Mouse (Mus musculus) limb, embryonic 12.5 days (tissue): ENCODE data around the gene Ndst2. TPM values are rescaled to one million over a fixed set of nuclear protein-coding genes. Genes with fewer than 3 reads are reported as not detected.
"Not testable (repeated sequence)": the region's sequence is repeated elsewhere in the genome, so short reads cannot be mapped to it uniquely, and the experiment has no call there.

Experiments
- ATAC-seq: fragments of 200-750 bp; cut with Nextera tagmentation; 2 replicates; pipeline ENCODE4 v1.8.0; 2017; ENCODE audit warnings: low read depth, moderate TSS enrichment; ENCODE audit not compliant: insufficient number of reproducible peaks, insufficient read depth, low FRiP score, low TSS enrichment
- H3K27ac ChIP-seq: fragments of 300-500 bp; sonication (generic); 2 replicates; pipeline ENCODE4 v1.5.1; 2016; ENCODE audit warnings: mild to moderate bottlenecking, moderate library complexity
- H3K27me3 ChIP-seq: fragments of 300-500 bp; sonication (generic); 2 replicates; pipeline ENCODE4 v1.6.1; 2016; ENCODE audit warnings: mild to moderate bottlenecking, moderate library complexity
- H3K36me3 ChIP-seq: fragments of 300-500 bp; sonication (generic); 2 replicates; pipeline ENCODE4 v1.6.1; 2016; ENCODE audit warnings: mild to moderate bottlenecking, moderate library complexity
- H3K4me1 ChIP-seq: fragments of 300-500 bp; sonication (generic); replicated peaks from 2 replicates; pipeline ENCODE4 v1.6.1; 2016
- H3K4me2 ChIP-seq: fragments of 300-500 bp; sonication (generic); 2 replicates; pipeline ENCODE4 v1.6.1; 2016; ENCODE audit warnings: mild to moderate bottlenecking, moderate library complexity
- H3K4me3 ChIP-seq: fragments of 300-500 bp; sonication (generic); replicated peaks from 2 replicates; pipeline ENCODE4 v1.5.1; 2016; ENCODE audit warnings: mild to moderate bottlenecking
- H3K9ac ChIP-seq: fragments of 300-500 bp; sonication (generic); replicated peaks from 2 replicates; pipeline ENCODE4 v1.6.1; 2016; ENCODE audit warnings: mild to moderate bottlenecking, moderate library complexity
- H3K9me3 ChIP-seq: fragments of 300-500 bp; sonication (generic); 2 replicates; pipeline ENCODE4 v1.6.1; 2016; ENCODE audit warnings: mild to moderate bottlenecking, moderate library complexity
- WGBS: fragments of 180-500 bp; shearing (Covaris S2); methylation state at CpG from one replicate; pipeline ENCODE4 v1.1.7; 2016; 5-methylcytosine and 5-hydroxymethylcytosine counted together
- polyA plus RNA-seq: library from polyadenylated mRNA; unstranded; fragments of >200 nt; fragmentation: Nextera tagmentation; extraction: Ambion mirVana; gene quantifications from 2 replicates; pipeline ENCODE4 v1.2.1, GENCODE M21; 2016

Ndst2 gene
- polyA plus RNA-seq, 1 experiment from 2014 or later: 29.6 TPM

GRCm38 (mm10) chr14:20719767-20720166 lies 14.6 kb downstream of the Ndst2 start:
- H3K27ac ChIP-seq: no peak overlapping the region
- no peak for ATAC-seq
- H3K4me1 ChIP-seq: no peaks in the 10 kb centered on the region
- peaks cover 99% of the 10 kb centered on the region for H3K36me3 ChIP-seq
- 94% methylated on average over 12 of the region's 12 CpGs for WGBS
- no peaks in the 10 kb centered on the region for H3K9me3 ChIP-seq
- H3K4me3 ChIP-seq: no peak overlapping the region
- H3K27me3 ChIP-seq: no peaks in the 10 kb centered on the region
- no peak overlapping the region for H3K4me2 ChIP-seq
- no peak overlapping the region for H3K9ac ChIP-seq

GRCm38 (mm10) chr14:20718443-20718842 lies 15.9 kb downstream of the Ndst2 start:
- peaks cover 100% of the 10 kb centered on the region for H3K36me3 ChIP-seq
- H3K9me3 ChIP-seq: no peaks in the 10 kb centered on the region
- H3K4me2 ChIP-seq: no peak overlapping the region
- H3K4me1 ChIP-seq: no peaks in the 10 kb centered on the region
- H3K27ac ChIP-seq: no peak overlapping the region
- WGBS: 88% methylated on average over 10 of the region's 10 CpGs
- H3K9ac ChIP-seq: no peak overlapping the region
- no peak overlapping the region for H3K4me3 ChIP-seq
- no peak for ATAC-seq
- no peaks in the 10 kb centered on the region for H3K27me3 ChIP-seq

GRCm38 (mm10) chr14:20713832-20714231 lies 20.5 kb downstream of the Ndst2 start:
- 86% methylated on average over 11 of the region's 11 CpGs for WGBS
- Histone ChIP-seq H3K36me3 (peaks cover 90% of the 10 kb centered on the region), H3K9me3 (no peaks in the 10 kb centered on the region)

GRCm38 (mm10) chr14:20708239-20708638 lies 26.1 kb downstream of the Ndst2 start:
- H3K4me2 ChIP-seq: peak overlapping the region; percentile 86
- H3K9me3 ChIP-seq: no peaks in the 10 kb centered on the region
- H3K27me3 ChIP-seq: no peaks in the 10 kb centered on the region
- H3K4me3 ChIP-seq: peak overlapping the region; percentile 99
- WGBS: 8% methylated on average over 10 of the region's 10 CpGs
- peaks cover 51% of the 10 kb centered on the region for H3K36me3 ChIP-seq
- peak overlapping the region; percentile 41; the same call in 1 of the 2 replicates for H3K27ac ChIP-seq
- peak overlapping the region; percentile 96 for H3K9ac ChIP-seq
- no peak for ATAC-seq
- peaks cover 25% of the 10 kb centered on the region for H3K4me1 ChIP-seq

More at GRCm38 (mm10) chr14:20713832-20714231, 20.5 kb downstream of the Ndst2 start:
- Histone ChIP-seq H3K4me3 (no peak overlapping the region), H3K4me1 (peaks cover 9% of the 10 kb centered on the region), H3K27ac (no peak overlapping the region), H3K27me3 (no peaks in the 10 kb centered on the region), H3K9ac (no peak overlapping the region), H3K4me2 (no peak overlapping the region)
- ATAC-seq: no peak

- Histone ChIP-seq H3K4me1 (peaks cover 25% of the 10 kb centered on the region), H3K27ac (peak within 1 kb of the TSS; percentile 76), H3K27me3 (no peaks in the 10 kb centered on the region), H3K4me3 (peak within 1 kb of the TSS; percentile 99), H3K36me3 (peaks cover 44% of the 10 kb centered on the region), H3K9ac (peak within 1 kb of the TSS; percentile 96), H3K9me3 (no peaks in the 10 kb centered on the region), H3K4me2 (peak within 1 kb of the TSS; percentile 86)
- ATAC-seq: peak; percentile 92
- under 1% methylated on average over 77 of the region's 80 CpGs for WGBS
Measured at GRCm38 (mm10) chr14:20707201-20708190, 26.9 kb downstream of the Ndst2 start, which contains the start of gene Zswim8. Gene Zswim8, plus strand, starts transcription at chr14:20707552.

- Histone ChIP-seq H3K4me3 (peak overlapping the region; percentile 74), H3K4me1 (peaks cover 29% of the 10 kb centered on the region), H3K4me2 (peak overlapping the region; percentile 65), H3K36me3 (peaks cover 35% of the 10 kb centered on the region), H3K27ac (peak overlapping the region; percentile 94), H3K9ac (peak overlapping the region; percentile 87)
- 10% methylated on average over 8 of the region's 8 CpGs for WGBS
- ATAC-seq, H3K9me3 ChIP-seq, H3K27me3 ChIP-seq: not testable (repeated sequence)
Measured at GRCm38 (mm10) chr14:20703461-20703860, 30.9 kb downstream of the Ndst2 start.

- Histone ChIP-seq H3K4me1 (peaks cover 31% of the 10 kb centered on the region), H3K27ac (peak within 1 kb of the TSS; percentile 94), H3K4me3 (peak within 1 kb of the TSS; percentile 74), H3K4me2 (peak within 1 kb of the TSS; percentile 65), H3K36me3 (peaks cover 40% of the 10 kb centered on the region), H3K27me3 (no peaks in the 10 kb centered on the region), H3K9ac (peak within 1 kb of the TSS; percentile 87), H3K9me3 (no peaks in the 10 kb centered on the region)
- WGBS: under 1% methylated on average over 61 of the region's 61 CpGs
- ATAC-seq: peak; percentile 72
Measured at GRCm38 (mm10) chr14:20702741-20703381, 31.5 kb downstream of the Ndst2 start, which contains the start of gene Chchd1. Gene Chchd1, plus strand, starts transcription at chr14:20703006.

GRCm38 (mm10) chr14:20702096-20702740 lies 32.1 kb downstream of the Ndst2 start:
- Histone ChIP-seq H3K36me3 (peaks cover 43% of the 10 kb centered on the region), H3K27me3 (no peaks in the 10 kb centered on the region), H3K4me1 (peaks cover 37% of the 10 kb centered on the region), H3K27ac (peak overlapping the region; percentile 94), H3K9ac (peak overlapping the region; percentile 87), H3K4me3 (peak overlapping the region; percentile 74), H3K4me2 (peak overlapping the region; percentile 65), H3K9me3 (no peaks in the 10 kb centered on the region)
- ATAC-seq: 0 out of 2 replicates have a peak, but pooled peaks have one; percentile 4
- 14% methylated on average over 15 of the region's 15 CpGs for WGBS

GRCm38 (mm10) chr14:20701554-20701953 lies 32.8 kb downstream of the Ndst2 start:
- ATAC-seq: no peak
- Histone ChIP-seq H3K9ac (no peak overlapping the region), H3K27ac (no peak overlapping the region)

GRCm38 (mm10) chr14:20700362-20700761 lies 34.0 kb downstream of the Ndst2 start:
- no peak overlapping the region for H3K9ac ChIP-seq
- no peak for ATAC-seq
- H3K9me3 ChIP-seq: no peaks in the 10 kb centered on the region
- H3K27ac ChIP-seq: no peak overlapping the region
- H3K36me3 ChIP-seq: peaks cover 40% of the 10 kb centered on the region
- H3K4me1 ChIP-seq: peaks cover 49% of the 10 kb centered on the region
- no peak overlapping the region for H3K4me3 ChIP-seq
- H3K4me2 ChIP-seq: no peak overlapping the region
- WGBS: 89% methylated on average over 3 of the region's 3 CpGs
- H3K27me3 ChIP-seq: no peaks in the 10 kb centered on the region

More at GRCm38 (mm10) chr14:20701554-20701953, 32.8 kb downstream of the Ndst2 start:
- Histone ChIP-seq H3K9me3 (no peaks in the 10 kb centered on the region), H3K4me3 (peak overlapping the region; percentile 74; the same call in 1 of the 2 replicates), H3K4me2 (peak overlapping the region; percentile 65), H3K27me3 (no peaks in the 10 kb centered on the region), H3K36me3 (peaks cover 43% of the 10 kb centered on the region), H3K4me1 (peaks cover 41% of the 10 kb centered on the region)
- WGBS: 76% methylated on average over 8 of the region's 8 CpGs
